Mouse (Mus musculus) CD8-positive naive resting alpha-beta T cell, adult 2 months (primary cell): ENCODE measurements around the gene Rad9a.
A peak's percentile ranks its signal among the peaks of the same experiment; 100 is the strongest.

Experiments used
- DNase-seq, 2 experiments: peaks; one replicate each; pipeline ENCODE4 v3.0.0; 2022; ENCODE audit warnings: low read depth in 2 of 2, low spot score in 2 of 2

Gene Rad9a

DNA sequence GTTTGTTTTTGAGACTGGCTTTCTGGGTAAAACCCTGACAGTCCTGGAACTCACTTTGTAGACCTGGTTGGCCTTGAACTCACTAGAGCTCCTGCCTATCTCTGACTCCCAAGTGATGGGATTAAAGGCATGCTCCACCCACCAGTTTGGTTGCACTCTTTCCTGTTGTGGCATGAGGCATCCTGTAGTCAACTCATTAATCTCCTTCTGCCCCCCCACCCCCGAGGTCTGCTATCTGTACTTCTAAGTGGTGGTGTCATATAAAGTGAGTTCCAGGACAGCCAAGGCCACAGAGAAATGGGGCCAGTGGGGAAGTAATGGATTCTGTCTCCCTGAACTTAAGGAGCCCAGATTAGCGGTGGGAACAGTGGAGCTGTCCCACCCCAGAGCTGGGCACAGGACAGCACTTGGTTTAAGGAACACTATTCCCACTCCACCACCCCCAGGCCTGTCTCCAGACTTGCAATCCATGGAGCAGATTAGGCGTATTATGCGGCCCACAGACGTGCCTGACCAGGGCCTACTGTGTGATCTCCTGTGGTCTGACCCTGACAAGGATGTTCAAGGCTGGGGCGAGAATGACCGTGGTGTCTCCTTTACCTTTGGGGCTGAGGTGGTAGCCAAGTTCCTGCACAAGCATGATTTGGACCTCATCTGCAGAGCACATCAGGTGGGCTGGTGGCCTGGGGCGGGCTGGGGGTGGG lies 7.3 kb downstream of the Rad9a start:
- no peak for DNase-seq

DNA sequence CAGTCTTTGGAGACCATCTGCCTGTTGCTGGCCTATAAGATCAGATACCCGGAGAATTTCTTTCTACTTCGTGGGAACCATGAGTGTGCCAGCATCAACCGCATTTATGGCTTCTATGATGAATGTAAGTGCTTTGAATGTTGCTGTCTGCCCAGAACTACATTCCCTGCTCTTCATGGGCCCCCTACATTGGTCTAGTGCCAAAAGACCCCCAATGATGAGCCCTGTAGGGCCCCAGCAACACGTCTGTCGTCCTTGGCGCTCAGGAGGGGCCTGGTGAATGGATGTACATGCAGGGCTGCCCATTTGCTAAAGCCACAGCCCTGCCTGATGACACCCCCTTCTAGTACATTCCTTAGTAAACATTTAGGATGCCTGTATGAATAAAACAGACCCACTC lies 8.3 kb downstream of the Rad9a start:
- DNase-seq, result no peak

DNA sequence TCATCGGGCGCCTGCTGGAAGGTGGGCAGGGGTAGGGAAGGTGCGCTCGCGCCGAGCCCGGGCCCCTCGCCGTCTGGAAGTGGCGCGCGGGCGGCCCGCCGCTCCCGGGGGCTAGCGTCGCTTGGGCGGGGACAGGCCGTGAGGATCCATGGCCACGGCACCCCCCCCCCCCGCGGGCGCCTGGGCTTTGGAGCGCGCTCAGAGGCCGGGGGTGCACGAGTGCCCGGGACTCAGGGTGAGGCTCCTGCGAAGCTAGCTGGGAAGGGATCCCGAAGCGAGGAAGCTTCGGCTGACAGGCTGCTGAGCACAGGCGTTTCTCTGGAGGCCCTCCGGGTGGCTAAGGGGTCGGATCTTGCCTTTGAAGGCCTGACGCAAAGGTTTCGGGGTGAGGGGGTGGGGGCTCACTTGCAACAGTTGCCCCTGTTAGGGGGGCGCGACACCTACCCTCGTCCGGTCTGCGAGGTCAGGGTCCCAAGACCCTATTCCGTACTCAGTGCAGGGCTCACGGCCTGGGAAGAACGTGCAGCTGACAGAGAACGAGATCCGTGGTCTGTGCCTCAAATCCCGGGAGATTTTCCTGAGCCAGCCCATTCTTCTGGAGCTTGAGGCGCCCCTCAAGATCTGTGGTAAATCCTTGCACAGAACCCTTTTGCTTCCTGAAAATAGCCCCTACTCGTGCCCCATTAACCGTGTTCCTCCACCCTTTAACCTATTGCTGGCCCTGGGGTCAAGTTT lies 9.0 kb downstream of the Rad9a start:
- no peak for DNase-seq

DNA sequence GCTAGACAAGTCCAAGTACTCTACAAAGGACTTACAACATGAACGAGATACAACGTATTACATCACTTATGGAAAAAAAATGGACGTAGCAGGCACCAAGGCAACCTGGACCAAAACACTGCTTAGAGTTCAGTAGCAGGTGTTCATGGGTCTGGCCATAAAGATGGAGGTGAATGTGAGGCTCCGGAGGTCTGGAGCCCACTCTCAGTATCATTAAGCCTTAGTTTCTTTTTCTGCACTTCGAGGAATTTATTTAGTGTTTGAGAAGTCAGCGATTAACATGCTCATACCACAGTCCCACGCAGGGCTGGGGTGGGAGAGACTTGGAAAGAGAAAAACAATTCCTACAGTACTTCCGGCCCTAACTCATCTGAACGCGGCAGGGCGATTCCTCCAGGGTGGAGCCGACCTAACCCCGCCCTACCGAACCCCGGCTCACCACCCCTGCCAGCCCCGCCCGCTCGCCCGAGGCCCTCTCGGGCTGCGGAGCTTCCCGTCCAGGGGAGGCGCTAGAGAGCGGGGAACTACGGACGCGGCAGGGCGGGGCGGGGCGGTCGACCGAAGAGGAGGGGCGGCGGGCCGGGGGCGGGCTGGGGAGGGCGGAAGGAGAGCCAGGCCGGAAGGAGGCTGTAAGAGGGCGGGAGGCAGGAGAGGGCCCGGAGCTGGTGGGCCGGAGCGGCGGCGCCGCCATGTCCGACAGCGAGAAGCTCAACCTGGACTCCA lies 9.8 kb downstream of the Rad9a start, which contains the start of gene Ppp1ca:
Ppp1ca (plus strand) TSS at position 538 of the 723 bp plus-strand sequence.
- DNase-seq, result peak; percentile 95 to 96

DNA sequence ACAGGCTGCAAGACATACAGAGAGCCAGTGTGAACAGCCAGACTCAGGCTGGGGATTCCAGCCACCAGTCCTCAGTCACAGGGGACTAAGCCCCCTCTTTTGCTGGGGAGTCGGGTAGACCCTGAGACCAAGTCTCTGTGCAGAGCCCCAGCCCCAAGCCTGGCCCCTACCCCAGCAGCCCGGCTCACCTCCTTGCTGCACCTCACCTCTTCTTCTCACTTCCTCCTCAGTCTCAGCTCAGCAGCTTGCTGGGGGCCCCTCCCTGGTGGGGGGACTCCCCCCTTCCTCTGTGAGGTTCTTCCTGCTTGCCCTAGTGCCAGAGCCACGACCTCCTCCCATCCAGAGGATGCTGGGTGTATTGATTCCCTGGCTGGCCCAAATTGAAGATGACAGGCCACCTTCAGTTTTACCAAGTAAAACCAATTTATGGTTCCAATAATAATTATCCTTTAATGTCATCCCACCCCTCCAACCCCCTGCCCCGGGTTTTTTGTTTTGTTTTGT lies 10.6 kb downstream of the Rad9a start, which contains the start of gene Tbc1d10c:
Tbc1d10c (minus strand) TSS at position 454 of the 504 bp plus-strand sequence.
- DNase-seq, result peak; percentile 71 to 83

DNA sequence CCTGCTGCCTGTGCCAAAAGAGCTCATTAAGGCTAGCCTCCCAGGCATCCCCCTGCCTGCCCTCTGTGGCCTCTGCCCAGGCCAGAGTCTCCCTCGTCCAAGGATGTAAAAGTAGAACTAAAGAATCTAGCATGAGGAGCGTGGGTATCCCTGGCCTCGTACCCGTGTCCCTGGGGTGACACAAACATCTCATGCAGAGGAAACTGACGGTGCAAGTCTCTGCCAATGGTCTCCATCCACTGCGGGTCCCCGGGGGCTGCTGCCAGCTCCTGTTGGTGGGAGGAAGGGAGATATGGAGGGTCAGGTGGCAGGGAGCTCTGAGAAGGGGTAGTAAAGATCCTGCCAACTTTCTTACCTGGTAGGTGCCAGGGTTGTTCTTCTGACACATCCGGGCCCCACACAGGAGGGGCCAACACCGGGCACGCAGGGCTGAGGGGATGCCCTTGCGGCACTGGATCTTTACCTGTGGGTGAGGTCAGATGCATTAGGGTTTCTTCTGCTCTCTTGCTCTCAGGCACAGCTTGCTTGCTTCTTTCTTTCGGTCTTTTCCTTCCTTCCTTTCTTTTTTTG lies 12.3 kb downstream of the Rad9a start:
- peak in 1 of 2 experiments; percentile 41 for DNase-seq

DNA sequence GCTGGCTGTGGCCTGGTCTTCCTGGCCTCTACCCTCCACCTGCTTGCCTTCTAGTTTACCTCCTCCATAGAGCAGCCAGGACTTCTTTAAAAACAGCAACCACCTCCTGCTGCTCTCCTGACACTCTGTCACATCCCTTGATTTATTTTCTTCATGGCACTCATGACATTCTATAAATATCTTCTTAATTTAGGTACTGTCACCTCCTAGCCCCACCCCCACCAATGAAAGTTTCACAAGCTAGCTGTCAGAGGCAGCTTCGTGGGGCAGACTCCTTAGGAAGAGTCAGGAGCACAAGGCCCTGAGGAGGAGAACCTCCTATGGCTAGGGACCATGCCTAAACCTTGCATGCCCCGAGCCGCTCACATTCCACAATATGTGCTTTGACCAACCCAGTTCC lies 14.2 kb downstream of the Rad9a start:
- no peak for DNase-seq

DNA sequence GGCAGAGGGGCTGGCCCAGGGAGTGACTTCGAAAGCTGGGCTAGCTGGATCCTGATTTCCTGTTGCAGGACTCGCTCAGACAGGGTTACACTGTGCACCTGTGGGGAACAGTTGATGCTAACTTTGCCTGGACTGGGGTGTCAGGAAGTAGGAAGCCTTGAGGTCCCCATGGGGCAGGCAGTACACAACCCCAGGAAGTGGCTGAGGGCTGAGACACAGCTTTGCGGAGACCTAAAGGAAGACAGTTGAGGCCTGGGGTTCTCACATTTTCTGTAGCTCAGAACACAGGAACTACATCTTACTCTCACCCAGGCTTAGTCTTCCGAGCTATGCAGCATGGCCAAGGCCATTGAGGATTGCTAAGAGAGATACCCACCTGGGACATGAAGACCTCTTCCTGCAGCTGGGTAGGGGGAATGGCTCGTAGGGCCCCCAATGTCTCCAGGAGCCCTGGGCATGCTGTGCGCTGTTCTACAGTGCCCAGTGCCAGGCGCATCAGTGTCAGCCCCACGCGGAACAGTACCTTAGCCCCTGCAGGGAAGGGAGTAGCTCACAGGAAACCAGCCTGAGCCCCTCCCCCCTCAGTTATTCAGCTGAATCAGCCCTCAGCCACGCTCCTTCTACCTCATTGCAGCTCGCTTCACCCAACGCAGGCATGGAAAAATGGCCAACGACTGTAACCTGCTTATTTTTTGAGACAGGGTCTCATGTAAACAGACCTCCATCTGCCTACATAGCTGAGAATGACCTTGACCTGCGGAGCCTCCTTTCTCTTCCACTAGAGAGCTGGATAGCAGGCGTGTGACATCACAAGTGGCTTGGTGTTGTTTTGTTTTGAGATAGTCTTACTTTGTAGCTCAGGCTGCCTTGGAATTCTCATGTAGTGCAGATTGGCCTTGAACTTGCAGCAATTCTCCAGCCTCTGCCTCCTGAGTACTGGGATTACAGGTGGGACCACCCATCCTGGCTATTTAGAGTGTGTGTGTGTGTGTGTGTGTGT lies 16.2 kb downstream of the Rad9a start:
- DNase-seq, result peak; percentile 65 to 77

DNA sequence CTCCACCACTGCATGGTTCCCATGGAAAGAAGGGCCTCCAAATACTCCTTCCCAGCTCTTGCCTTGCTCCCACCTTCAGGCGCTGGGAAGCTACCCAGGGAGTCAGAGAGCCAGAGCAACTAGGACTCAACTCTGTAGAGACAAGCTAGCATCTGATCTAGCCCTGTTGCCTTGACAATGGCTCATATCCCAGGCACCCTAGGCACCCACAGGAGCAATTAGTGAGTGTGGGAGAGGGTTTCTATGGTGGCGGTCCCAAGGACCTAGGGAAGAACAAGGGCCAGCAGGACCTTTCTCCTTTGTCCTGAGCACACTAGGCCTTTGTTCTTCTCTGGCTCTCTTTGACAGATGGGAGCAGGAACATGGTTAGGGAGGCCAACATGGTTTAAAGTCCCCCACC lies 17.8 kb downstream of the Rad9a start:
- no peak for DNase-seq

DNA sequence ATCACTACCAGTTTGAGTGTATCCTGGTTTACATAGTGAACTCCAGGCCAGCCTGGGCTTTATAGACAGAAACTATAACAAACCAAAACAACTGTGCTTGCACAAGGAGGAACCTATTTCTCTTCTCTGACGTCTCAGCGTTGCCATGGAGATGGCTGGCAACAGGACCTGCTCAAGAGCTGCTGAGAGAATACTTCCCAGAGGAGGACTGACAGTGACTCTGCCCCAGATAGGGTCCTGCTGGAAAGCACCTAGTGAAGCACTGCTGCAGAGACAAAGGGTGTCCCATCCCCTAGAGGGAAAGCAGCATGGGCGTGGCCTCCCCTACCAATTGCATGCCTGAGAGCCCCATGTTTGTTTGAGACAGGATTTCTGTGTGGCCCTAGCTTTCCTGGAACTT lies 19.6 kb downstream of the Rad9a start:
- peak; percentile 51 to 53 for DNase-seq

DNA sequence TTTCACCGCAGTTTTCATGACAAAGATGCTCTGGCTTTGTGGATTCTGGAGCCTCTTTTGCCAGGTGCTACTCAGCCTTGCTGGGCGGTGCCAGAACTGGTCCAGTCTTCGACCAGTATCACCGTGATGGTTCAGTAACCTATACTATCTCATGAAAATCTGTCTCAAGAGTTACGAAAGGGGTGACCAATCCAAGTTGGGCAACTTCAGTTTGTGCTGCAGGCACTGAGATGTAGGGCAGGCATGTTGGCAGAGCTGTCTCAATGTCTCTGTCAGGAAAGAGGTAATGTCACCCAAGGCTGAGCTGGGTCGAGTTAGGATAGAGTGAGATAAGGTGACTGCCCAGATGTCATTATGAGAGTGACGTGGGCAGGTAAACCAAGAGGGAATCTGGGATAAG lies 21.1 kb downstream of the Rad9a start:
- DNase-seq, result no peak

DNA sequence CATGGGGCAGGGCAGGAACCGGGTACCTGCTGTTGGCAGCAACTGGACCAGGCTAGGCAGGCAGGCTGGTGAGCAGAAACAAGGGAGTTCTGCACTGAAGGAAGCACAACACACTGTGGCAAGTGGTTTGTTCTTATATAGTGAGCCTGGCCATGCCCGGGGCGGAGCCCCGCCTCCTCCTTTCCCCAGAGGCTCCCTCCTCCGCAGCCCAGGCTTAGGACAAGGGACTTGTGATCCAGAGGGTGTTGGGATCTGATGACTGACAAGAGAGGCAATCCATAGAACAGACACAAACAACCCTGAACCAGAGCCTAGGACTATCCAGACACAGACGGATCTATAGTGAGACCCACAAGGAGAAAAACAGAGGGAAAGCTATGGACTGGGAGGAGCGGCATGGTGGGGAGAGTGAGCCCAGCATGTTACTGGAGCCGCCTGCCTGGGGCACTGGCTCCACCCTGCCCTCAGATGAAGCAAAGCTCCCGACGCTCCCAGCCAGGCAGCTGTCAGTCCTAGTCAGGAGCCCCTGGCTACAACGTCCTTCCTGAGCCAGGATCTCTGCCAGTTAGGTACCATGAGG lies 26.0 kb downstream of the Rad9a start, which contains the start of gene Carns1:
Carns1 (minus strand) TSS at position 112 of the 580 bp plus-strand sequence.
- DNase-seq, result no peak

DNA sequence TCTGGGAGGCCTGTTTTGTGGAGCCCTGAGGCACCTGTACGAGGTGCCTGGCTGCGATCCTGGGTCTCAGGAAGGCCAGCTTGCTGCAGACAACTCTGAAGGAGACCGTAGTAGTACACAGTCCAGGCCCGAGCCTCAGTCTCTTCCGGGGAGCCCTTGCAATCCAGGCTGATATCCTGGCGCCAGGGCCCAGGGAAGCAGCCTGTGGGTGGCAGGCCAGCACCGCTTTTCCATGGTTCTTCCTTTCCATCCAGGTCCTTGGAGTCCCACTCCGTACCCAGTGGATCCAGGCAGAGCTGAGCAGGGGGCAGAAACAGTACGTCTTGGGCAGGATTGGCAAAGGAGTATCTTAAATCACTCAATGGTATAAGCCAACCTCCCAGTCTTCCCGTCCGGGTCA lies 28.5 kb downstream of the Rad9a start:
- DNase-seq, result no peak

DNA sequence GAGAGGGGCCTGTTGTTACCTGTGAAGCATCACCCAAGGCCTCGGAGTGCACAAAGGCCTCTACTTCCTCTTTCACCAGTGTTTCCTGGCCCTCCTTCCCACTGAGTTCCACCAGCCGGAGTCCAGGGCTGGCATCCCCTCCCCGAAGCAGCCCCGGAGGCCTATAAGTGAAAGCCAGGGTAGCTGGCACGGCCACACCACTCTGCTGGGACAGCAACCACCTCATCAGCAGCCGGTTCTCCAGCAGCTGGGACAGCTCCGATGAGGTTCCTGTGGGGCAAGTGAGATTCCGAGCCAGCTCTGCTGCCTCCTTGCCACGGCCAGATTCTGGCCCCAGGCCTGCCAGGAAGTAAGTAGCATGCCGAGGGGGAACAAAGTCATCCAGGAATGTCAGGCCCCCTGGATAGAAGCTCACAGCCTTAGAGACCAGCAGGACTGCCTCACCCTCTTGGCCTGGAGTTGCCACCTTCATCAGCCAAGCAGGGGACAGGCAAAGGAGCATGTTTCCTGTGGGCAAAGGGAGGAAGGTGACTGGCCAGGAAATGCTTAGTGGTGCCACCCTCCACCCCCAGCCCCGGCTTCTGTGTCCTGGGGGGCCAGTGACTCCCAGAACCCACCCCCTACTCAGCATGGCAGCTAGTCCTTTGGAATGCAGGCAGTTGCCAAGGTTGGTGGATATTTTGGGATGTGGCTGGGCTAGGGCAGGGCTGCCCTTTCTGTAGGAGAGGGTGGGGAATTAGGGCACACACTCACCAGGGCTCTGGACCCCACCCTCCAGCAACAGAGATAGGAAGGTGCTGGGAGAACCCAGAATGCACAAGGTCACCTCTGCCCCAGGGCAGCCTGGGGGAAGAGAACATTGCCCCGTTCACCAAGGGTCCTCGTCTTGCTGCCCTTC lies 29.8 kb downstream of the Rad9a start:
- no peak for DNase-seq

DNA sequence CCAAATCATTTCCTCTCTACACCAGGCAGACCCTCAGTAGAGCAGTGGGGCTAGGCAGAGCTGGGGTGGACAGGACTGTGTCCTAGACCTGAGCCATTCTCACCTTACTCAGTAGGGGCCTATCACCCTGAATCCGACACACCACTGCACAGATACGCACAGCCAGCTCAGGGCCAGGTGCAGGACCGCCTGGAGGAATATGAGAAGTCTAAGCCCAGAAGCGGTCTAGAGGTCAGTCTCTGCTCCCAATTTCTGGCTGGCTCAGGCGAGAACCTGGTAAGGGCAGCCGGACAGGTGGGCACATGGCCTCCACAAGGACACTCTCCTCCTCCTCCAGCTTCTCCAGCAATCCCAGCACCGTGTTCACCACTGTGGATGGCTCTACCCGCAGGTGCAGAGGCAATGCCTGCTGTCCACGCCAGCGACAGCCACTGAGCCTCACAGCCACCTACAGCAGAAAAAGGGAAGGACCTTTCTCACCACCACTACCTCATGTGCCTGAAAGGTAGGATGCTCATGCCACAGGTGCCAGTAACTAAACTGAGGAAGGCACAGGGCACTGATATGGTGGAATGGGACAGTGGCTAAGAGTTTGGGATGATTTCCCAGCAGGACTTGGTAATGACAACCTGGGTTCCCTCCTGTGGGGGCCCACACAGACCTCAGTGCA lies 30.6 kb downstream of the Rad9a start:
- DNase-seq, result no peak

DNA sequence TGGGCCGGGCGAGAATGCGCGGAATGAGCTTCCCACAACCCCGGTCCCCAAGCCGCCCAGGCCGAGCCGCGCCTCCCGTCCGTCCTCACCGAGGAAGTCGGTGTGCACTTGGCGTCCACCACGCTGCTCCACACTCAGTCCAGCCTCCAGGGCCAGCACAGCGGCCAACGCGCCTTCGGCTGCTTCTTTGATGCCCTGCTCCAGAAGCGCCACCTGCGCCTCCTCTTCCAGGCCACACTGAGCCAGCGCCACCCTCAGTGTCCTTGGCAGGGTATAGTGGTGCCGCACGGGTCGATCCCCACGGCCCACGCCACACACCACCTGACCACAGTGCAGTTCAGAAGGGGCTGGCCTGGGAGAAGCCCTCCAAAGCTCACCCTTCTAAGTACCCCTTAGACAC lies 31.7 kb downstream of the Rad9a start:
- no peak for DNase-seq

DNA sequence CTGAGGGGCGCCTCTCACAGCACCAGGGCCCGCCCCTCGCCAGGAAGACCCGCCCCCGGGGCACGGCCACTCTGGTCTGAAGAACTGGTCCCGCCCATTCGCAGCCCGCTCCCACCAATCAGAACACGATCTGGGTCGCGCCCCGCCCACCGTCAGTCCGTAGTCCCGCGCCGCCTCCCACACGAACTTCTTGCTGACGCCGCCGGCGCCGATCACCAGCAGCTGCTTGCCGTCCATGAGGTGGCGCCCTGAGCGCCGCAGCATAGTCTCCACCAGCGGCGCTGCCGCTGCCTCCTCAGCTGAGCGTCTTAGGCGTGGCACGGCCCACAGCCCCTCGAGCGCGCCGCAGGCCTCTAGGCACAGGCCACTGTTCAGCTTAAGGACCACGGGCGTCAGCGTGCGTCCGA lies 32.1 kb downstream of the Rad9a start:
- peak; percentile 98 to 99 for DNase-seq
